Mouse (Mus musculus): ENCODE measurements around the gene Nostrin.

DNA sequence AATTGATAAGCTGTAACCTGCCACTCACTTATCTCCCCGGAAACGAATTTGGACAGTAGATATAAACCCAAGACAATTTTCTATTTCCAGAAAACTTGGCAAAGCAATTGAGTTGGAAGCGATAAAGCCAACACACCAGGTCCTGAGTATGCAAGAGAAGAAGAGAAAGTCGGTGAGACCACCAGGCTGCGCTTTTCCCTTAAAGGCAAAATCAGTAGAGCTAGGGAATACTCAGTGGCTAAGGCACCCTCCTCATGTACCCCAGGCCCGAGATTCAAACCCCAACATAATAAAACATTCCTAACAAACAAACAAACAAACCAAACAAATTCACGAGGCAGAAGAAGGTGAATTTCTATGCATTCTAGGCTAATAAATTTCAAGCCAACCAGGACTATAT, 20.7 kb downstream of the Nostrin start:
- TF ChIP-seq USF1 (IDR thresholded peaks at IDR 0.05; ENCODE audit: low read depth, low read length) (no peak), GABPA (IDR thresholded peaks at IDR 0.05; ENCODE audit: insufficient replicate concordance, low read depth, low read length) (no peak), ZKSCAN1 (IDR thresholded peaks at IDR 0.05; ENCODE audit: borderline replicate concordance, low read depth, low read length) (no peak), ZC3H11A (IDR thresholded peaks at IDR 0.05; ENCODE audit: low read depth, low read length) (no peak), IRF4 (IDR thresholded peaks at IDR 0.05; ENCODE audit: low read depth, low read length) (no peak), MEF2A (IDR thresholded peaks at IDR 0.05; ENCODE audit: borderline replicate concordance, low read depth, low read length) (no peak), USF2 (conservative IDR thresholded peaks at IDR 0.05; ENCODE audit: low read depth, low read length) (no peak), HCFC1 (IDR thresholded peaks at IDR 0.05; ENCODE audit: low read depth, low read length) (no peak), CHD2 (IDR thresholded peaks at IDR 0.05; ENCODE audit: low read length) (no peak), CTCF (conservative IDR thresholded peaks at IDR 0.05 in 1 of 2, IDR thresholded peaks at IDR 0.05 in 1 of 2; ENCODE audit: low read depth in 2 of 2, low read length in 2 of 2) (no peak), SIN3A (IDR thresholded peaks at IDR 0.05; ENCODE audit: low read length) (no peak), POLR2A (IDR thresholded peaks at IDR 0.05; ENCODE audit: low read depth, low read length) (no peak)

Data from CH12.LX (cell line).